Mouse (Mus musculus): ENCODE data around the gene Dnmt3b.

Gene Dnmt3b

DNA sequence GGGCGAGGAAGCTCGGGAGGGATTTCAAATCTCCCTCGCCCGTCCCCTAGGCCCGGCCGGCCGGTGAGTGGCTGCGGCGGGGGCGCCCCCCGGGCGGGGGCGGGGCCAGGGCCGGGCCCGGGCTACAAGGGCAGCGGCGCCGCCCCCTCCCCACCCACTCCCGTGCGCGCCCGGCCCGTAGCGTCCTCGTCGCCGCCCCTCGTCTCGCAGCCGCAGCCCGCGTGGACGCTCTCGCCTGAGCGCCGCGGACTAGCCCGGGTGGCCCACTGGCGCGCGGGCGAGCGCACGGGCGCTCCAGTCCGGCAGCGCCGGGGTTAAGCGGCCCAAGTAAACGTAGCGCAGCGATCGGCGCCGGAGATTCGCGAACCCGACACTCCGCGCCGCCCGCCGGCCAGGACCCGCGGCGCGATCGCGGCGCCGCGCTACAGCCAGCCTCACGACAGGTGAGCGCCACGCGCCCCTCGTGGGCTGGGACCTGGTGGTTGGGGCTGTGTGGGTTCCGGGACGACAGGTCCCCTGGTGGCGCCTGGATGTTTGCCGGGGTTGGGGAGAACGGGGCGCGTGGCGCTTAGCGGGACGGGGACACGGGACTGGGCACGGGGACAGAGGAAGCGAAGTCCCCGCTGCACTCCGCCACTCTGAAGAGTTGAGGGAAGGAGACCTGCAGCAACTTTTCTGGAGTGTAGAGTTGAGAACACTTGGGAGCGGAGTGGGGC, at the start of gene Dnmt3b:
Gene Dnmt3b (plus strand): TSS at position 153 of the 716 bp plus-strand sequence.
- peak; percentile 78 for DNase-seq (ENCODE audit: low read depth)

DNA sequence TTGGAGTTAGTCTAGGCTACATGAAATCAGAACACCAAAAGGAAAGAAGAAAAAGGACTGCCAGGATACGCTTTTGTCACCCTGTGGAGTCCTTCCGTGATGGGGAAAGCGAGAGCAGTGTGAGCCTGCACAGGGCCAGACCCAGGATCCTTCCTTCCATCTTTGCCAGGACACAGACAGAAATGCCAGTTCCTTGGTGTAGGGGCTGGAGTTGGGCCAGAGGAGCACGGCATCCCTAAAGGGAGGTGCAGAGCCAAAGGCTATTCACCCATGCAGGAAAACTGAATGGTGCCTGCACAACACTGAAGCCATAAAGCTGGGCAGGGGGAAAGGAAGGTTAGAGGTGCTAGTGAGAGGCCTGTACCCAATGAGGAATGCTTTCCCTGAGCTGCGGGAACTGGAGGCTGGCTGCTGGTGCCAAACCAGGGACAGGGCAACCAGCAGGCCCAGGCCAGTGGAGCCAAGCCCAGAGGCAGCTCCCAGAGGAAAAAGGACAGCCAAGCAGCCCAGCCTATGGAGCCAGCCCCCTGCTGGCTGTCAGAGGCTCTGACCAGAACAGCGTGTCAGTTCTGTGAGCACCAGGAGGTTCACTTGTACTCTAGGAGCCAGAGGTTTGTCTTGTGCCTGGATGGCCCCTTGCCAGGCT, 49.1 kb upstream of the Dnmt3b start:
- peak; percentile 53 for DNase-seq (ENCODE audit: low read depth)

DNA sequence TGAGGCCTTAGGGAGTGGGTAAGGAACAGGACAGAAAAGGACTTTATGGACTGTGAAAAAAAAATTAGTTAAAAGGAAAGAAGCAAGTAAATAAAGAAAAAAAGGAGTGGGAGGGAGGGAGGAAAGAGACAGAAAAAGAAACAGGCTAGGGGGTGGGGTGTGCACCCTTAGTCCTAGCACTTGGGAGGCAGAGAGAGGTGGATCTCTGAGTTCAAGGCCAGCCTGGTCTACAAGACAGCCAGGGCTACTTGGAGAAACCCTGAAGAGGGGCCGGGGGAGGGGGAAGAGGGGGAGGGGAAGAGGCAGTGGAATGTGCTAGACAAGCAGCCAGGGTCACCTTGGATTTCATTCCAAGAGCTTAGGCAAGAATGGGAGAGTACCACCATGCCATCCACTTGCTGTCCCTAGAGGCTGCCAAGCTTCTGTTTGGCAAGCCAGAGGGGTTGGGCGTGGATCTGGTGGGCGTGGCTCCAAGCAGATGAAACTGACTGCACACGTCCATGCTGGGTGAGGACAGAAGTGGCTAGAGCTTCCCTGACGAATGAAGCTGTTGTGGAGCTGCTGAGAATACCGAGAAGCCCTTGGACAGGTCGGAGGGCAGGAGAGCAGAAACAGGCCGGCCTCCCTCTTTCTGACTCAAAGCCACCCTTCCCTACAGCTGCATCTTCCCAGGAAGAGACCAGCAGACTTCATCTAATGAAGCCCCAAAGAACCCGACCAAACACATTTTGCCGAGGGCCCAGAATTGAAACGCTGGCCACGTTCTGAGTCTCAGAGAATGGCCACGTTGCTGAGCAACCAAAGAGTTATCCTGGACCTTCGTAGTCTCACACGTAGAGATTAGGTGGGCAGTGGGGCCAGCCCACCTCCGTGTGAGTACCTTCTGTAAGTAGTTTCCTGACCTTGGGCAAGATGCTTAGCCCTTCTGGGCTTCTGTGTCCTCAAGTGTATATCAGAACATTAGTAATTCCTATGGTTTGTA, 48.3 kb upstream of the Dnmt3b start:
- DNase-seq (ENCODE audit: low read depth): peak; percentile 38

DNA sequence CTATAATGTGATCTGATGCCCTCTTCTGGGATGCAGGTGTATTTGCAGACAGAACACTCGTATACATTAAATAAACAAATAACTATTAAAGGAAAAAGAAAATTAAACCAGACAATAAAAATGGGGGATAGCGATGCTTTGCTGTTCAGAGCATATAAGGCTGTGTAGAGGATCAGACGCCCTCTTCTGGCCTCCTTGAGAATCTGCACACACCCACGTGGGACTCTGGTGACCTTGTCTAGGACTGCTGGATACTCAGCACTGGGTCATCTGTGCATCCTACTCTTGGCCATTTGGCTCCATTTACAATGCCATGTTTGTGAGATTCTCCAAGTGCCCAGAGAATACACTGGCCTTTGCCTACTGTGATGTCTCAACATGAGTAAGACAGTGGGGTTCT, 45.5 kb upstream of the Dnmt3b start:
- DNase-seq (ENCODE audit: low read depth): no peak

DNA sequence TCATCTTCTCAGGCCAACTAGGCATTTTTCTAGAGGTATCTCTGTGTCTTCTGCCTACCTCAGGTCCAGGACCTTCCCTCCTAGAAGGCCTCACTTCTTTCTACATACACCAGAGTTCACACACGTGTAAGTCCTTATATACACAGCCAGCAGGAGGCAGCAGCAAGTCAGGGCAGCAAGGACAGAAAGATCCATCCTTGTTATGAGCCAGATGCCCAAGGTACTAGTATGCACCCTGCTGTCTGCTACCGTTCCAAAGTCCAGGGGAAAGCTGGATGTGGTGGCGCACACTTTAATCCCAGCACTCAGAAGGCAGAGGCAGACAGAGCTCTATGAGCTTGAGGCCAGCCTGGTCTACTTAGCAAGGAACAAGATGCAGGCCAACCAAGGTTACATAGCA, 42.8 kb upstream of the Dnmt3b start:
- DNase-seq (ENCODE audit: low read depth): no peak

DNA sequence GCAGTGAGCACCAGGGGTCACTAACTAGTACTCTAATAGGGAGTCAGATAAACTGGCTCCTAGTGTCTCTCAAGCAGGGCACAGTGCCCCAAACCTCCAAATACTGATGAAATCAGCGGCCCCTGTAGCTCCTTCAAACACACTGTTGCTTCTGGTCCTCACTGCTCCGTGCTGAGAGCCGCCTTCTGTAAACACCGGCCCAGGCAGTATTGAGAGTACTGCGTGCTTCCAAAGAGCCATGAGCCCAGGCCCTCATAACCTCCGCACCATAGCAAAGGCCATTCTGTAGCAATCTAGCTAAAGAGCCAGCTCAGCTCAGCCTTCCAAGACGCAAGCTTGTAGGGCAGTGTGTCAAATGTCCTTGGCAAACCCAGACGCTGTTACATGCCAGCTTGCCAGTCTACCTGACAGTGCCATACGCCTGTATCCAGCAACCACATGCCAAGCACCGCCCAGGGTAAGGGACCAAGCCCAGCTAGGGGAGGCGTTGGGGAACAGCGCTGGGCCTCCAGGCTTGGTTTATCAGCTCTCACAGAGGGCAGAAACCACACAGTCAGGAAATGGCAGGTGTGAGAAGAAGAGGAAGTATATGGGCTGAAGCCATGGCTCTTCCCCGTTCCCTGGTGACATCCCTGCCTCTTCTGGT, 41.3 kb upstream of the Dnmt3b start:
- DNase-seq (ENCODE audit: low read depth): no peak

DNA sequence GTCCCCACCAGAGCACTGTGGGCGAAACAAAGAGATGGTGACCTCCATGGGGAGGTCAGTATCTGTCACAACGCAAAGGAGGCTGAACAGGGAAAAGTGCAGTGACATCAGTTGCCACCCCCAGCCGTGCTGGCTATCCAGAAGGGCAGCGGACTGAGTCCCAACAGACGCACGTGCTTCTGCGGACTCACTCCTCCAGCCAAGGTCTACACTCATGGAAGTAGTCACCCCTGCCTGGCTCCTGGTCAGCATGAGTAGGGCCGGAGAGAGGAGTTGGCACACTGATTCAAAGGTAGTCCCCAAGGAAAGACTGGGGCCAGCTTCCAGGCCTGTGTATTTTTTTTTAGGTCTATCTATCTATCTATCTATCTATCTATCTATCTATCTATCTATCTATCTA, 40.2 kb upstream of the Dnmt3b start:
- no peak for DNase-seq (ENCODE audit: low read depth)

DNA sequence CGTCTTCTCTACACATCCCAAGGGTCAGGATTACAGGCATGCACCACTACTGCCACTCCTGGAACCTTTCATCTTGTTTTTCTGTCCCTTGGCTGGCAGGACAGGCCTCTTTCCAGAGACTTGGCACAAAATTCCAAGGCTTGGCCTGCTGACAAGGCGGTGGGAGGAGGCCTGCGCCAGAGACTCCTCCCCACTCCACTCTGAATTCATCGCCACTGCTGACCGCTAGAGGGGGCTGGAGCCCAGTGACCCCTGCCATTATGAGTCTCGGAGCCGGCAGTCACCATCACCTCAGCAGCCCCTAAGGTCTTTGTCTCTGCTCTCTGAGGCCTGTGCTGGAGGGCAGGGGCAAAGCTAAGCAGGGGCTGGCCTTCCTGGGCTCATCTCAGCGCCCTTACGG, 39.7 kb upstream of the Dnmt3b start:
- DNase-seq (ENCODE audit: low read depth): peak; percentile 81

DNA sequence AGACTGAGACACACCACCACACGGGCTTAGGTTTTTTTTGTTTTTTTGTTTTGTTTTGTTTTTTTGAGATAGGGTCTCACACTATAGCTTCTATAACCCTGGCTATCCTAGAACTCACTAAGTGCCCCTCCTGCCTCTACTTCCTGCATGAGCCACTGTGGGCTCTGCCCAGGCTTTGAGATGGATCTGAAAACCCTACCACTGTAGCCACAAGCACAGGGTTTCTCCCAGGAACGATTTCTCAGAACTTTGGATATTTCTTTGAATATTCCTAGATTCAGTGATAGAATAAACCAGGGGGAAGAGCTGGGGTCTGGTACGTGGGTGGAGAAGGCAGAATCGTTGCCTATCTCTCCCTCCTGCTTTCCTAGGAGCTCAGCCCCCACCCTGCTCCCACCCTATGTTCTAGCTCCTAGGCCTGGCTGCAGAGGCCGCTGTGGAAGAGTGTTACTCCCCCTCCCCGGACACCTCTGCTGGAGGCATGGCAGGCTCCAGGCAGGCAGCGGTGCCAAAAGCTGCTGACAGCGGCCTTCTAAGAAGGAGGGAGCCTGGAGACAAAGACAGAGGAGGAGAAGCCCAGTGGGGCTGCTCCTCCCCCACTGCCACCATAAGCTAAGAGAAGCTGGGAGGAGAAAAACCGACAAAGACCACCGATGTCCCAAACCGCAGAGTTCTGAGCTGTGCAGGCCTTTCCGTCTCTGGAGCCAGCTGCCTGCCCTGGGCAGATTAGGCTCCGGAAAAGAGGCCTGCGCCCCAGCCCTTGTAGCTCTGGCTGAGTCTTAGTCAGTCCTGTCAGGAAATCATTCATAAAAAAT, 38.6 kb upstream of the Dnmt3b start:
- no peak for DNase-seq (ENCODE audit: low read depth)

DNA sequence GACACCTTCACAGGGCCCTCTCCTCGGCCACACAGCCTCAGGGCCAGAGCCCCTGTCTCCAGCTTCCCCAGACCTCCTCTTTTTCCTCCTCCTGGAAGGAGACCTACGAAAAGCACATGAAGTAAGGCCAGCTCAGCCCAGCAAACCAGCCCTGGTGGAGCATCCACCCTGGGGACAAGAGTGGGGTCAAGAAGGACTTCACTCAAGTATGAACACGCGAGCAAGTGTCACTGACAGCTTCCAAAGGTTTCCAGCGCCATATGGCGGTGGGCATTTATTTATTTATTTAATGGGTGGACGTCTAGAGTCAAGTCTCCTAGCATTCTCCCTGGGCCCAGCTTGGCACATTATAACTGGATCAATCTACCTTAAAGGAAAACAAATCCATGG, 38.0 kb upstream of the Dnmt3b start:
- DNase-seq (ENCODE audit: low read depth): no peak

DNA sequence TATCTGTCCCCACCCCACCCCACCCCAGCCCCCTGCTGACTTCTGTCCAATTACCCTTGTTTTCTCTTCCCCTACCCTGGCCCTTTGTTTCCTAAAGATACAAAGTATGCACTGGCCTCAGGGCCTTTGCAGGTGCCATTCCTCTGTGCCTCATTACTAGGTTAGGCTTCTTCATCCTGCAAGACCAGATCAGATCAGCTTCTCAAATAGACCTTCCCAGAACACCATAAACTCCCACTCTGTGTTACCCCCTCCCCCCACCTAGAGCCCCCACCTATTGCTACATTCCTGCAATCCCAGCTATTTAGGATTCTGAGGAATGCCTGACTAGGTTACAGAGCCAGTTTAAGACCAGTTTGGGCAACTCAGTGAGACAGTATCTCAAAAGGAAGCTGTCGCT, 37.5 kb upstream of the Dnmt3b start:
- DNase-seq (ENCODE audit: low read depth): no peak

DNA sequence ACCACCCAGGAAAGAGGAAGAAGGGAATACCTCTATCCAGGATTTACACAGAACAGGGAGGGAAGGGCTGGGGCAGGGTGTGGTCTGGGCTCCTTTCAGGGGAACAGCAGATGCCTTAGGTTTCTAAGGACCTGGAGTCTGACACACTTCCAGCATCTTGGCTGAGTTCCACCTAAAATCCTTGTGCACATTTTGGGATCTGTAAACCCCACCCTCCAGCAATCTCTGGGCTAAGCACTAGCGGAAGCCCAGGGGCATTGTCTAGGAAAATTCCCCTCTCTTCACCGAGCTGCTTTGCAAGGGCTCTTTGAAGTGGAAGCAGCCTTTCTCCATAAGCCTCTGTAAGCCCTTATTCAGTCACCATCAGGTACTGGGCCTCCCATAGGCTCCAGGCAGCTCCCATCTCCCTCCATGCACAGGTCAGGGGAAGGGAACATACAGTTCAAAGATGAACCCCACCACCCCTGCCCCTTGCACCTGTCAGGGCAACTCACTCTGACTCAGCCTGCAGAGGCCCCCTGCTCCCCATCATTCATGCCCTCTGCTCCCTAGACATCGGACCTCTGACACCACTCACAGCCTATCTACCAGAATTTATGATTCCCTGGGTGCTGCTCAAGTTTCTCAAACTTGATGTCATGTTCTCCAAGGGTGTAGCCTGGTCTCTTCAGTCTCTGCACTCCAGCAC, 36.5 kb upstream of the Dnmt3b start:
- peak; percentile 68 for DNase-seq (ENCODE audit: low read depth)

DNA sequence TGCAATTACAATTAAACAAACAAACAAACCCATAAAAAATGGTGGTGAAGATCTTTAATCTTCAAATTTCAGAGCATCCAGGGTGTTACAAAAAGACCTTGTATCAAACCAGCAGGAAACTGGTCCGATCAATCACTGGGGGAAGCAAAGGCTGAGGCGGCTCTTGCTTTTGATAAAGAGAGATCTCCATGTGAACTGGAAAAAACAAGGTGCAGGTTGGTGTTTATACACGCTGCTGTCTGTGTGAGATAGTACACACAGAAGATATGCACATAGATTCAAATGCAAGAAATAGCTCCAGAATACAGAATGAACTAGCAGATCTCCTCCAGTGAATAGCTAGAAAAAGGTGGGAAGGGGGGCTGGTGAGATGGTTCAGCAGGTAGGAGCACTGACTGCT, 32.4 kb upstream of the Dnmt3b start:
- DNase-seq (ENCODE audit: low read depth): no peak

DNA sequence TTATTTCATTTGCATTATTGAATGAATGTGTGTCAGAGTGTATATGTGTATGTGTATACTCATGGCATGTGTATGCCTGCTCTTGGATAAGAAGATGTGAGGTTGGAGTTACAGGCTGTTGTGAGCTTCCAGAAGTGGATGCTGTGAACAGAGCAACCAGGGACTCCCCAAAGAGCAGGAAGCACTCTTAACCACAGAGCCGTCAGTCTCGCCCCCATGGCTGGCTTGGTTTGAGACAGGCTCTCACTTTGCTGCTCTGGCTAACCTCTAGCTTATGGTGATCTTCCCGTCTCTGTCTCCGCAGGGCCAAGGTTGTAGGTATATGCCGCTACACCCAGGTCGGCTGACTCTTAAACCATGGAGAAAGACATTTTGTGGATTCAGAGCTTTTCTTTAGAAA, 30.8 kb upstream of the Dnmt3b start:
- no peak for DNase-seq (ENCODE audit: low read depth)

DNA sequence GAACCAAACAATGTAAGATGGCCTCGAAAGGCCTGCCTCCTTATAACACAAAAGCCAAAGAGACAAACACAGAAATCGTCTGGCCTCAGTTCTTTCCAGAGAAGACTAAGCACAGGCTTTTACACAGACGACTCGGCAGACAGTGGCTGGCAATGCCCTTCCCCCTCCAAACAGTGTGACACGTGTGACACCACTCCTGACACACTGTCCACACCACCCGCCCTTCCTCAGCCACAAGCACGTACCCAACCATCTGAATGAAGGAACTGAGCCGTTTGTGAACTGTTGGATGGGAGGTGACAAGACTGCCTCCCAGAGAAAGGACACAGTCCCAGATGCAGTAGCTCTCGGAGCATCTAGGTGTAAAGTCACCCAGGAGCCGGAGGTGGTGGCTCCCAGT, 30.4 kb upstream of the Dnmt3b start:
- no peak for DNase-seq (ENCODE audit: low read depth)

DNA sequence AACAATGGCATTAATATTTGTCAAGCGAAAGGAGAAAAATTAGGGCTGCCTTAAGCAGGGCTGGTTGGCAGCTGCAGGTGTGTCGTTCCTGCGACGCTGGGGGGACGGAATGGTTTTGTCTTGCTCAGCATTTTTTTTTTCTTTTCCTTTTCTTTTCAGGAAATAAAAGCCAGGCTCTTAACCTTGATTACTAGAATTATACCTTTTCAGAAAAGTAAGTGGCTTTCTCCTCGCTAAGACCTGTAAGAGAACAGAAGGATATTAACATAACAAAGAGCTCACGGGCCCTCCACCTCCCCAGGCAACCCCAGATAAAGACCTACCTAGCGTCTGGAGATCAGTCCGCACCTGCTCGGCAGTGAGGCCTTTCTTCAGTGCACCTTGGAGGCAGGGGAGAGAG, 26.8 kb upstream of the Dnmt3b start:
- no peak for DNase-seq (ENCODE audit: low read depth)

DNA sequence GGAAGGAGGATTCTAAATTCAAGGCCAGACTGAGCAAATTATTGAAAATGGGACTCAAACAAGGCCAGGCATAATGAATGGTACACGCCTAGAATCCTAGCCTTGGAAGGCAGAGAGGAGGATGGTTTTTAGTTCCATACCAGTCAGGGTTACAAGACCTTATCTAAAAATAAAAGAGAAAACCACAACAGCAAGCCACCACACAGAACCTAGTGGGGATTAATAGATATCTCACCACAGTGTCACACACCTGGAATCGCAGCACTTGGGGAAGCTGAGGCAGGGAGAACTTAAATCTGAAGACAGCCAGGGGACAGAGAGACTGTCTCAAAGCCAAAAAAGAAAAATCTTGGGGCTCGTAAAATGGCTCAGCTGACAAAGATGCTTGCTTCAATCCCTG, 18.3 kb upstream of the Dnmt3b start:
- DNase-seq (ENCODE audit: low read depth): no peak

DNA sequence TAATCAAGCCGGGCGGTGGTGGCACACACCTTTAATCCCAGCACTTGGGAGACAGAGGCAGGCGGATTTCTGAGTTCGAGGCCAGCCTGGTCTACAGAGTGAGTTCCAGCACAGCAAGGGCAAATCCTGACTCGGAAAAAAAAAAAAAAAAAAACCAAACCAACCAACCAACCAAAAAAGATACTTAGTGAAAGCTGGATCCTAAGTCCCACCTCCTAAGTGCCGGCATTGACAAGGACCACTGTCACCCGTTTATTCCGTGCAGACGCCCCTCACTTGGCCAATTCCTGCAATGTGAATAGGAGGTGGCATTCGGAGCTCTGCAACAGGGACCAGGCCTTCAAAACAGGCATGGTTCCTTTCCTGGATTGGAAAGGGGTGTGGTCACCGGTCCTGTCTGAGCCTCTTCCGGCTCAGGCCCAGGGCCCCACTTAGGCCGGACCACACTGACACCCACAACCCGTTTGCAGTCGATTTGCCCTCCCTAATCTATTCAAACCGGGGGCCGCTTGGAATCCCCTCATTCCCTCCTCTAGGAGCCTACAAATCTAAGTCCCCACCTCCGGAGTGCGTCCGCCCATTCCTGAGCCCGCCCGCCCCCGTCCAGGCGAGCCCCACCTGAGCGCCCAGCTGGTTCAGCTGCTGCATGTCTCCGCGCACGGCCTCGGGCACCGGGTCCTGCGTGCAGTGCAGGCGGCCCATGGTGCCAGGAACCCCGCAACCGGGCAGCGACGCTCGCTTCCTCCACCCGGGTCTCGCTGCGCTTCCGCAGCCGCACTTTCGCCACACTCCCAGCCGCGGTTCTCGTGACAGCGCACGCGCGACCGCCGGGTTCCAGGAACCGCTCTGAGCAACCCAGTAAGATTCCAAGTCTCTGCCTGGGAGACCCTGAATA, 17.0 kb upstream of the Dnmt3b start, which contains the start of gene Commd7:
Gene Commd7 (minus strand): TSS at position 806 of the 895 bp plus-strand sequence.
- peak; percentile 89 for DNase-seq (ENCODE audit: low read depth)

DNA sequence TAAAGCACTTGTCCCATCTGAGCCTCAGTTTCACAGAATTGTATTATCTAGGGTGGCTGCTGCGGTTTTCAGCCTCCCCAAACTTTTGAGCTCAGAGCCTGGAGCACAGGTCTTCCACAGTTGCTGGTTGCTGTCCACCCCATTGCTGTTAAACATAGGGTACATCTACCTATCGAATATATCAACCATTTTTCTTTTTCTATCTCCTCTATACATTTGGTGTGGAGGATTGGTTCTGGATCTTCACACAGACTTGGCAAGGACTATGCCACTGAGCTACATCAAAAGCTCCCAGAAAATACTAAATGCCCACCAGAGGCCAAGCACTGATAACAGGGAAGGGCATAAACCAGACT, 16.4 kb upstream of the Dnmt3b start:
- no peak for DNase-seq (ENCODE audit: low read depth)

DNA sequence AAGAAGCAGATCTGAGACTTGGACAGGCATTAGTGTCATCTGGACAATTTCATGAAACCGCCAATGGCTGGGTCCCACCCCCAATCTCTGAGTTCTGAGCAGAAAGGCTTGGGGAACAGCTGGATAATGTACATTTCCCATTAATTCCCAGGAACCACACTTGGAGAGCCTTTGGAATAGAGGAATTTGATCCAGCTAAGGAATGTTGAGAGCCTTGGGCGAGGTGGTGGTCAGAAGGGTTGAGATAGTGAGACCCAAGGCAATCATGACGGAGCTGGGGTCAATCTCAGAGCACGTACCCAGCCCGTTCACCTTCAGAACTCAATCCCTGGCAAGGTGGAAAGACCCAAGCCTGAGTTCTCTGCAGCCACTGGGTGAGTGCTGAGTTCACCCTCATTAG, 16.0 kb upstream of the Dnmt3b start:
- DNase-seq (ENCODE audit: low read depth): no peak
